Mouse (Mus musculus) limb, embryonic 14.5 days (tissue): Measurements from ENCODE around the gene Mettl3. TPM values are rescaled to one million over a fixed set of nuclear protein-coding genes. Genes with fewer than 3 reads are reported as not detected.
"Not testable (repeated sequence)": the region's sequence is repeated elsewhere in the genome, so short reads cannot be mapped to it uniquely, and the experiment has no call there.

ENCODE experiments used
- ATAC-seq: fragments of 200-750 bp; cut with Nextera tagmentation; 2 replicates; pipeline ENCODE4 v1.8.0; 2017; ENCODE audit warnings: low read depth, moderate number of reproducible peaks, moderate TSS enrichment; ENCODE audit not compliant: low FRiP score
- DNase-seq: peaks from one replicate; pipeline ENCODE4 v3.0.0-alpha.2; 2015; ENCODE audit warnings: low spot score
- H3K27ac ChIP-seq: fragments of 300-500 bp; sonication (generic); replicated peaks from 2 replicates; pipeline ENCODE4 v1.5.1; 2014; ENCODE audit warnings: low read depth, mild to moderate bottlenecking, low read length, moderate library complexity, mixed read lengths
- H3K27me3 ChIP-seq: fragments of 300-500 bp; sonication (generic); 2 replicates; pipeline ENCODE4 v1.6.1; 2014; ENCODE audit warnings: low read length, mixed read lengths; ENCODE audit not compliant: control insufficient read depth, insufficient read depth
- H3K36me3 ChIP-seq: fragments of 300-500 bp; sonication (generic); 2 replicates; pipeline ENCODE4 v1.6.1; 2014; ENCODE audit warnings: mild to moderate bottlenecking, low read length, moderate library complexity, mixed read lengths; ENCODE audit not compliant: control insufficient read depth, insufficient read depth
- H3K4me1 ChIP-seq: fragments of 300-500 bp; sonication (generic); 2 replicates; pipeline ENCODE4 v1.6.1; 2014; ENCODE audit warnings: antibody characterized with exemption, low read length, mixed read lengths; ENCODE audit not compliant: control insufficient read depth, insufficient read depth
- H3K4me2 ChIP-seq: fragments of 300-500 bp; sonication (generic); replicated peaks from 2 replicates; pipeline ENCODE4 v1.6.1; 2014; ENCODE audit warnings: low read depth, mild to moderate bottlenecking, low read length, moderate library complexity; ENCODE audit not compliant: severe bottlenecking
- H3K4me3 ChIP-seq: fragments of 300-500 bp; sonication (generic); replicated peaks from 2 replicates; pipeline ENCODE4 v1.5.1; 2014; ENCODE audit warnings: low read length
- H3K9ac ChIP-seq: fragments of 300-500 bp; sonication (generic); 2 replicates; pipeline ENCODE4 v1.6.1; 2014; ENCODE audit warnings: mild to moderate bottlenecking, low read depth, low read length, moderate library complexity; ENCODE audit not compliant: severe bottlenecking
- H3K9me3 ChIP-seq: fragments of 300-500 bp; sonication (generic); 2 replicates; pipeline ENCODE4 v1.6.1; 2016; ENCODE audit warnings: low read length; ENCODE audit not compliant: control insufficient read depth
- POLR2A ChIP-seq: fragments of 200-500 bp; IDR thresholded peaks from 2 replicates; pipeline ENCODE4 v1.8.0; 2012; ENCODE audit warnings: inconsistent platforms, mild to moderate bottlenecking, moderate library complexity, borderline replicate concordance; ENCODE audit not compliant: insufficient read depth, insufficient read length; ENCODE audit errors: extremely low read depth
- WGBS: fragments of 180-500 bp; shearing (Covaris S2); extraction: QIAGEN DNeasy Blood & Tissue Kit; methylation state at CpG from one replicate; pipeline ENCODE4 v1.1.7; 2014; 5-methylcytosine and 5-hydroxymethylcytosine counted together
- polyA plus RNA-seq, 2 experiments: library from polyadenylated mRNA; depleted of rRNA in 1 of 2; stranded (reverse) in 1 of 2; unstranded in 1 of 2; fragments of >200 nt; fragmentation: Nextera tagmentation in 1 of 2; extraction: Ambion mirVana in 1 of 2; gene quantifications; 2 replicates each; pipeline versions ENCODE4 v1.2.1 to v1.2.3; 2012 to 2014

Mettl3 gene
- polyA plus RNA-seq, 2 experiments = 36.7 to 41.9 TPM

- H3K9me3 ChIP-seq = no peaks in the 10 kb centered on the region
- no peak for ATAC-seq
- no peak for TF ChIP-seq POLR2A
- H3K4me3 ChIP-seq = no peak overlapping the region
- no peak for DNase-seq
- no peak overlapping the region for H3K4me2 ChIP-seq
- H3K9ac ChIP-seq = no peak overlapping the region
- H3K4me1 ChIP-seq = peaks cover 4% of the 10 kb centered on the region; the same call in 1 of the 2 replicates
- no peak overlapping the region for H3K27ac ChIP-seq
- H3K27me3 ChIP-seq = no peaks in the 10 kb centered on the region
- 98% methylated on average over 2 of the region's 2 CpGs for WGBS
- peaks cover 17% of the 10 kb centered on the region for H3K36me3 ChIP-seq
Observed at GRCm38 (mm10) chr14:52306100-52306499, 1.2 kb upstream of the Mettl3 start.

- H3K27me3 ChIP-seq, ATAC-seq, H3K27ac ChIP-seq, DNase-seq, H3K4me1 ChIP-seq, H3K9ac ChIP-seq, H3K9me3 ChIP-seq, H3K4me3 ChIP-seq, H3K4me2 ChIP-seq: not testable (repeated sequence)
- peaks cover 18% of the 10 kb centered on the region for H3K36me3 ChIP-seq
- WGBS = 90% methylated on average over 3 of the region's 3 CpGs
Observed at GRCm38 (mm10) chr14:52303517-52303916, 1.4 kb downstream of the Mettl3 start.

GRCm38 (mm10) chr14:52295558-52296264 is 9.2 kb downstream of the Mettl3 start:
- H3K4me2 ChIP-seq = no peak overlapping the region
- DNase-seq (peak; percentile 82), ATAC-seq (peak; percentile 27; the same call in 1 of the 2 replicates)
- H3K4me1 ChIP-seq = no peaks in the 10 kb centered on the region
- H3K27ac ChIP-seq = no peak overlapping the region
- peaks cover 85% of the 10 kb centered on the region for H3K36me3 ChIP-seq
- 70% methylated on average over 6 of the region's 6 CpGs for WGBS
- no peaks in the 10 kb centered on the region for H3K9me3 ChIP-seq
- no peak for TF ChIP-seq POLR2A
- H3K4me3 ChIP-seq = no peak overlapping the region
- H3K9ac ChIP-seq = no peak overlapping the region
- no peaks in the 10 kb centered on the region for H3K27me3 ChIP-seq

DNA sequence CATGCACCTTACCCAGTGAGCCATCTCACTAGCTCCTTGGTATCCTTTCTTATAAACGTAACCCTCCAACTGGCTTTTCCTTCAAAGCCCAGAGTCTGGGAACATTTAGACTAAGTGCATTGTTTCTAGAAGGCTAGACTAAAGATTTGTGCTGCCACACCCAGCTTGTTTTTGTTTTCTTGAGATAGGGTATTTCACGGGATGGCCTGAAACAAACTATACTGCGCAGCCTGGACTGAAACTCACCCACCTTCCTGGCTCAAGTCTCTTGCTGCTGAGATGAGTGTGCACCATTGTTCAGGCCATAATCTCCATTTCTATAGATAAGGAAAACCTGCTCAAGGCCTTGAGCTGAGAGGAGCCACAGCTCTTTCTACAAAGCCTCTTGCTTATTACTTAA is 20.7 kb downstream of the Mettl3 start:
- H3K27ac ChIP-seq = no peak overlapping the region
- peaks cover 8% of the 10 kb centered on the region for H3K4me1 ChIP-seq
- no peak for TF ChIP-seq POLR2A
- ATAC-seq (no peak), DNase-seq (no peak)
- H3K4me3 ChIP-seq = no peak overlapping the region
- 94% methylated on average over 3 of the region's 3 CpGs for WGBS
- no peak overlapping the region for H3K4me2 ChIP-seq
- no peak overlapping the region for H3K9ac ChIP-seq
- H3K9me3 ChIP-seq = no peaks in the 10 kb centered on the region
- H3K27me3 ChIP-seq = no peaks in the 10 kb centered on the region
- peaks cover 34% of the 10 kb centered on the region for H3K36me3 ChIP-seq

DNA sequence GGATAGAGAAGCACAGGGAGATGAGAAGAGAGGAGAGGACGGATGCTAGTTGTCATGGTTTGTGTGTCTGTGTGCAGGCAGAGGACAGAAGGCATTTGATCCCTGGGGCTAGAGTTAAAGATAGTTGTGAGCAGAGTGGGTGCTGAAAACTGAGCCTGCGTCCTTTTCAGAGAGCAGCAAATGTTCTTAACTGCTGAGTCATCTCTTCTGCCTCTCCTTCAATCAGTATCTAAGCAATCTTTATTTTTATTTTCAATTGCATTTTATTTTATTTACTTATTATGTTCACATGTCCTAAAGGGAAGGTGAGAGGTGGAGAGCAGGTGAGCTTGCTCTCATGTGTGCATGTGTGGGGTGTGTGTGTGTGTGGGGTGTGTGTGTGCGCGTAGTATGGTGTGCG is 21.3 kb downstream of the Mettl3 start:
- Histone ChIP-seq H3K27ac (no peak overlapping the region), H3K9ac (no peak overlapping the region), H3K9me3 (no peaks in the 10 kb centered on the region), H3K4me2 (no peak overlapping the region), H3K4me3 (no peak overlapping the region), H3K4me1 (peaks cover 8% of the 10 kb centered on the region), H3K36me3 (peaks cover 29% of the 10 kb centered on the region), H3K27me3 (no peaks in the 10 kb centered on the region)
- no peak for ATAC-seq
- no peak for TF ChIP-seq POLR2A
- no peak for DNase-seq
- 95% methylated on average over 5 of the region's 5 CpGs for WGBS

DNA sequence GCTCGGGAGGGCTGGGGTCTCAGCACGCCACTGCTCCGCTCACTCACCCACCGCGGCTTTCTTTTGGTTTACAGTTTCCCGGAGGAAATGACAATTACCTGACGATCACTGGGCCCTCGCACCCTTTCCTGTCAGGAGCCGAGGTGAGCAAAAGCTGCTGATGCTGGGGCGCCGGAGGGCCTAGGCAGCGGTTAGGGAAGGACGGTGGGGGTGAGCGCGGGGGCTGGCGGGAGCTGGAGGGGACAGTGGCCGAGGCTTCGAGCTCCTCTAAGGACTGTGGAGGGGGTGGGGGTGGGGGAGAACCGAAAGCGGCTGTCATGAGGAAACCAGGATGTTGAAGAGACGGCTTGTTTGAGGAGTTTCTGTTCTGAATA is 25.2 kb downstream of the Mettl3 start:
- WGBS = under 1% methylated on average over 21 of the region's 21 CpGs
- Histone ChIP-seq H3K4me3 (peak overlapping the region; percentile 97), H3K9ac (peak overlapping the region; percentile 86), H3K27ac (peak overlapping the region; percentile 80), H3K4me1 (peaks cover 12% of the 10 kb centered on the region), H3K9me3 (no peaks in the 10 kb centered on the region), H3K4me2 (peak overlapping the region; percentile 58), H3K36me3 (peaks cover 4% of the 10 kb centered on the region; the same call in 1 of the 2 replicates), H3K27me3 (no peaks in the 10 kb centered on the region)
- no peak for TF ChIP-seq POLR2A
- no peak for ATAC-seq
- peak; percentile 10 for DNase-seq
